Mouse (Mus musculus): ENCODE data around the gene Adam12. TPM values are rescaled to one million over a fixed set of nuclear protein-coding genes. Genes with fewer than 3 reads are reported as not detected.

The Adam12 gene
- total RNA-seq, 1 experiment from 2014 or later, result 0.05 TPM

DNA sequence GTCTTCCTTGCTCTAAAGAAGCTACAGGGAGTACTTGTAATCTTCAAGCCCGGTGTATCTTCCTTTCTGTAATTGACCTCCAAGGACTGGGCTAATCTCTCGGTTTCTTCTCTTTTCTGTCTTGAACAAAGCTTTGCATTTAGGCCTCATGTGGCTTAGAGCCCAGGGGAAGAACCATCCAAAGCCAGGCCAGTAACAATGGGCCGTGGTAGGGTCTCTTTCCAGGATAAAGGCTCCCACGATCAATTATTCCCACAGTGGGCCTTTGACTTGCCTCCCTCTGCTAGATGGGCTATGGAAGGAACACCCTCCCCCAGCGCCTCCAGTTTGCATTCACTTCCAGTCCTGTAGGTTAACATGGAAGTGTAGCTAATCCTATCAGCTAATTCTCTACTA lies 204.9 kb downstream of the Adam12 start:
- no peak for ATAC-seq (replicated peaks; ENCODE audit: low read depth, poor library complexity, severe bottlenecking)

DNA sequence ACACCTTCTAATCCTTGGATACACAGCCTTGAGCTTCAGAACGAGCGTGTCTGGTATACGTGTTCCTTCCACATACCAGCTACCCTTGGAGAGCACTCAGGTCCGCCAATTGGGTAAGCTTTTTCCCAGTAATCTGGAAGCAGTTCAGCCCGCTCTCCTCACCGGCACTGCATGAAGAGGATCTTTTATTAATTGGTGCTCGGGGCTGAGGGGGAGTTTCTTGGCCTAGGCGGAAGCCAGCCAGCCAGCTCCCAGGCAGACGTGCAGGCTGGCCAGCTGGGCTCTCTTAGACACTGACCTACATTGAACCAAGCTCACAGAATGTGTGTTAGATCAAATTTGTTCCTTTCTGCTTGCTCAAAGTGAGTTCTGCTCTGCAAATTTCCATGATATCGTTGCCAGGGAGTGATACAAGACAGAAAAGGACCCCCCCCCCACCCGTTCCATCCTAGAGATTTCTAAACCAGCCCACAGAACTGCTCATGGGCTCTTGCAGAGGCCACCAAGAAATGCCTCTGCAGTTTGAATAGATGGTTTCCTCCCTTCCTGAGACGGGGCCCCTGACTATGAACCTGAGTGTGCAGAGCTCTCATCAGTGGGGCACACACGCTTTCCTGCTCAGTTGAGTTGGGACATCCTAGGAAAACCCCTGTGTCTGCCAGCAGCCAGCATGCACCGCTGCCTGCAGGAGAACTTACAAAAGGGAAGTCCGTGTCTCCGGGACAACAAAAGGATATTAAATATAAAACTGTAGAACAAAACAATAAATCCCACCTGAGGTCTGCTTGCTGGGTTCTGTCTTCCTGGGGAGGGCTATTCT lies 205.5 kb downstream of the Adam12 start:
- ATAC-seq (replicated peaks; ENCODE audit: low read depth, poor library complexity, severe bottlenecking), result no peak

DNA sequence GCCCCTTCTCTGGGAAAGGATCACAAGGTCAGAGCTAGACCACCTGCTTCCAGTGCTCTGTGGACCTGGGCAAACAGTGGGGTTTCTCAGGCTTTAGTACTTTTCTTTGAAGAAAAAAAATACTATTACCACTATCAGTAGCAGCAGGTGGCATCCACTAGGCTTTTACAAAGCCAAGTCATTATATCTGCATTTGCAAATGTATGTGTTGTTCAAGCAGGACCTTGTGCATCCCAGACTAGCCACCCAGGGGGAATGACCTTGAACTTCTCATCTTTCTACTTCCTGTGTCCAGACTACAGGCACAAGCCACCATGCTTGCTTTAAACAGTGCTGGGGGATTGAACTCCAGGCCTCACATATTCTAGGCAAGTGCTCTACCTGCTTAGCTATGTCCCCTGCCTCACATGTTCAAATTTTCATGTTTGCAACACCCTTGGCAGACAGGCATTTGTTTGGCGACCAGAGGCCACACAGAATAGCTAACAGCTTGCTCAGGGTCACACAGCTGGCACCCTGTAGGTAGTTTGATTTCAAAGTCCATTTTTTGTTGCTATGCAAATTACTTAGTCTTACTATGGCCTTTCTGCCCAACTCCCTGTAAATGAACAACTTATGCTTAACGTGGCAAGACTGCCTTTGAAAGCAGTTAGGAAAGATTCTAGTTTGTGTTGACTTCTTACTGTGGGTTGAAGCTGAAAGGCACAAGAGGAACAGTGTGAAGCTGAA lies 209.6 kb downstream of the Adam12 start:
- no peak for ATAC-seq (replicated peaks; ENCODE audit: low read depth, poor library complexity, severe bottlenecking)

DNA sequence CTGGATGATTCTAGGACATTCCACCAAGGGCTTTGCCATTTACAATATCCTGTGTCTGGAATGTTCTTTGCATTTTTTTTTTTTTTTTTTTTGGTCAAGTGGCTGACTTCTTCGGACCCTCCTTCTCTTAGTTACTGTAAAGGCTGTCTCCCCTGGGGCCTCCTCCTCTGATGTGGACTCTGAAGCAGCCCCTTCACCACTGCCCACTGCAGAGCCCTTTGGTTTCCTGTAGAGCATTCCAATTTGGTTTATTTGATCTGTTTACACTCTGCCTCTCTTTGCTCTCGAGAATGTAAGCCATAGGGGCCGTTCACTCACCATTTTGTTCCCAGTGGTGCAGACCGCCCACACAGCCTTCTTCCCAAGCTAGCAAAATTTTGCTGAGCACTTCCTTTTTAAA lies 216.7 kb downstream of the Adam12 start:
- no peak for ATAC-seq (replicated peaks; ENCODE audit: low read depth, poor library complexity, severe bottlenecking)

DNA sequence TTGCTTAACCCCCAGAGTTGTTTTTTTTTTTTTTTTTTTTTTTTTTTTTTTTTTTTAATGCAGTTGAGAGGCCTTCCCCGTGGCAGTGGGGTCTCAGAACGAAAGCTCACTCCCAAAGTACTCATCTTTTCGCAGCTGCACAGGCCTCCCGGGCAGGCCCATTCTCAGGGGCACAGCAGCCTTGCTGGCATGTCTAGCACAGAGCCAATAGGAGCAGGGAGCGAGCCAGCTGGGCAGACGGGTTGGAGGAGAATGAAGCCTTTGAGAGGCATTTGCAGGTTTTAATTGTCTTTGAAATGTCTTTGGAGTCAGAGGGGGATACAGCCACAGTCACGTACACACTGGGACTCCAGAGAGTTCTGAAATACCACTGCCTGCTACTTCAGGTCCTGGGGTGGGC lies 217.2 kb downstream of the Adam12 start:
- no peak for ATAC-seq (replicated peaks; ENCODE audit: low read depth, poor library complexity, severe bottlenecking)

DNA sequence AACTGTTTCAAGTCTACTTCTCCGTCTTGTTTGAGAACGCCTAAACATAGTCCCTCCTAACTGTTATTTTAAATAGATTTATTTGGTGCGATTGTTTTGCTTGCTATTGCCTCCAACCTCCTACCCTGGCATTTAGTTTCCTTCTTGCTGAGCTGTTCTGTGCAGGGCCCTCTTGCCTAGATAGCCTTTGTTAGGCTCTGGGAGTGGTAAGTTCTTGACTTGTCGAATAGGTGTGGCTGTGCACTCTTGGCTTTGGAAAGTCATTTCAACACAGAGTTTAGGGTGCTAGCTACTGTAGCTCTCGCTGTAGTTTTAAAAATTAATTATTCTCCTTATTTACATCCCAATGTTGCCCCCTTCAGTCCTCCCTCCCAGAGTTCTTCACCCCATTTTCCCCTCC lies 222.8 kb downstream of the Adam12 start:
- no peak for ATAC-seq (replicated peaks; ENCODE audit: low read depth, poor library complexity, severe bottlenecking)

DNA sequence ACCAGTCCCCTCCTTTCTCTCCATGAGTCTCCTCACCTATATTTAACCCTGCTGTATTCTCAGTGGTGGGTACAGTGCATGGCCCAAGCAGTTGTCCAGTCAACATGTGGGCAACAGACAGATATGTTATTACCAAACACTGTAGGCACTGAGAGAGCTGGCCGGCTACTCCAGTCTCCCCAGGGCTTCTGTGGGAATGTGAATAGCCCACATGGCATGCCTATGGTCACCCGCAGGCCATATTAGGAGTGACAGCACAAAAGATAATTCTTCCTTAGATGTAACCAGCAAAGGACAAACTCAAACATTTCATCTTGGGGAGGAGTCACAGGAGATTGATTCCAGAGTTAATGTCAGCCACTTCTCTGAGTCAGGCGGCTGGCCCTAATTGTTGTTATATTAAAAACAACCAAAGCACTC lies 224.0 kb downstream of the Adam12 start:
- no peak for ATAC-seq (replicated peaks; ENCODE audit: low read depth, poor library complexity, severe bottlenecking)

DNA sequence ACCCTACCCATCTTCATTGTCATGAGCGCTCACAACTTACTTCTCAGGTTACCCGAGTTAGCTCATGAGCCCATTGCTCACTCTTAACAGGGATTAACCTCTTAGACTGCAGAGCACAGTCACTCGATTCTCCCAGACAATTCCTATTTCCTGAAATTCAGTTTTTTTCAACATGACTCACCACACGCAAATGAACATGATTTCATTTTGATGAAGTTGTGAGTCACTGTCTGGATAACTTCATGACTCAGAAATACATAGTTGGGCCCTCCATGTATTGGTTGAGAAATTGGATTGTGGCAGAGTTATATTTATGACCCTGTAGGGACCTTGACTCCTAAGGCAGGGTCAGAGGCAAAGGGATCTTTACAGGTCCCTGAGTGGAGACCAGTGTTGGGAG lies 230.4 kb downstream of the Adam12 start:
- no peak for ATAC-seq (replicated peaks; ENCODE audit: low read depth, poor library complexity, severe bottlenecking)

DNA sequence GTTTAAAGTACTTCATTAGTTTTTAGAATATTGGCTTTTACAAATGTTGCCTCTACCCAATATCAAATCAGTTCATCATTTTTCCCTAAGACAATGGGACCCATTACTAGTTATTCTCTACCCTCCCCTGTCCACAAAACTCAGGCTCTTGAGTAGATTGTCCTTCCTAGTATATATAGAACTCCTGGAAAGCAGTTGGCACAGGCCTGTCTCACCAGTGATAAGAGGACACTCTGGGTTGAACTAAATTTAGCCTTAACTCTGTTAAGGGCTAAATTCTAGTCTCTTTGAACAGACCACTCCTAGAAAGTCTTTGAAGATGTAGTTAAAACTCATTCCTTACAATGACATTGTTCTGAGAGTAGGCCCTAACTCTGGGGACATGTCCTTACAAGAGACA lies 241.0 kb downstream of the Adam12 start:
- no peak for ATAC-seq (replicated peaks; ENCODE audit: low read depth, poor library complexity, severe bottlenecking)

DNA sequence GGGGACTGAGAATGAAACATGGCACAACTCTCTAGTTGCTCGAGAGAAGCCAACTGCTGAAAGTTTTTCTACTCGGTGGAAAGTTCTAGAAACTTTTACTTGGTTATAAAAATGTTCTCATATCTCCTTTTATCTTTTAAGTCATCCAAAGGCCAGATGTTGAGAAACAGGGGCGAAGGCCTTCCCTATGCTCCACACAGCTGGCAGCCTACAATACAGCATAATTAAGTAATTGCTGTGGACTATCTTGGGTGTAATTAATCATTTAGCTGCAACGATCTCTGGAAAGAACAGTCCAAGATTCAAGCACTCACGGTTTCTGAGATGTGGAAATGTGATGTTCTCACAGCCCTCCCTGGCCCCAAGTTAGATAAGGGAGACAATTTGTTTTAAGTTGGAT lies 243.6 kb downstream of the Adam12 start:
- ATAC-seq (replicated peaks; ENCODE audit: low read depth, poor library complexity, severe bottlenecking), result no peak

DNA sequence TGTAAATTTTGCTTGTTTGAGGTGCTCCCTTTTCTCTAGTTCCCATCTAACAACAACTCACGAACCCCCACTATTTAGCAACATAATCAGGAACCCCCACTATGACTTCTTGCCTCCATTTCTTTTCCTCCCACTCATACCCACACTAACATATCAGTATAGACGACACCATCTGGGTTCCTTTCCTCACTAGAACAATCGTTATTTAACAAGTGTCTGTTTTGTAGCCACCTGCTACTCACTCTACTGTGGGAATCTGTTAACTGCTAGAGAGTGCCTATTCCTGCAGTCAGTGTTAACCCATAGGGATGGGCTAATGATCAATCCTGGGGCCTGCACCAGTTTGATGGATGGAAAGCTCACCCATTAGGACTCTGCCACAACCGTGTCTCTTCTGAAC lies 245.7 kb downstream of the Adam12 start:
- no peak for ATAC-seq (replicated peaks; ENCODE audit: low read depth, poor library complexity, severe bottlenecking)

DNA sequence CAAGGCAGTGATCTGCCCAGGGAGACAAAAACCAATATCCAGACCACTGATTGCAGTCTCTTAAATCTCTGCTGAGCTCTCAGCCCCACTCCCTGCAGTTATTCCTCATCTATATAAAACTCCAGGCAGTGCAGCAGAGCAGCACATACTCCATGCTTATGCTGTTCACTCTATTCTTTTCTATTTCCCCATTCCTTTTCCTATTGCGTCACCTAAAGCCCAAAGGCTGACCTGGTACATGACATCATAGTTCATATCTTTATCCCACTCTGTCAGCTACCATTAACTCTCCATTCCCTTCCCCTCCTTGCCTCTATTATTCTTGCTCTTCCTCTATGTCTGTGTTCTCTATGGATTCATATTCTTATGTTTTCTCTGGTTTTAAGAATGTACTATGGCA lies 246.3 kb downstream of the Adam12 start:
- peak; percentile 29; the same call in 1 of the 2 replicates for ATAC-seq (replicated peaks; ENCODE audit: low read depth, poor library complexity, severe bottlenecking)

DNA sequence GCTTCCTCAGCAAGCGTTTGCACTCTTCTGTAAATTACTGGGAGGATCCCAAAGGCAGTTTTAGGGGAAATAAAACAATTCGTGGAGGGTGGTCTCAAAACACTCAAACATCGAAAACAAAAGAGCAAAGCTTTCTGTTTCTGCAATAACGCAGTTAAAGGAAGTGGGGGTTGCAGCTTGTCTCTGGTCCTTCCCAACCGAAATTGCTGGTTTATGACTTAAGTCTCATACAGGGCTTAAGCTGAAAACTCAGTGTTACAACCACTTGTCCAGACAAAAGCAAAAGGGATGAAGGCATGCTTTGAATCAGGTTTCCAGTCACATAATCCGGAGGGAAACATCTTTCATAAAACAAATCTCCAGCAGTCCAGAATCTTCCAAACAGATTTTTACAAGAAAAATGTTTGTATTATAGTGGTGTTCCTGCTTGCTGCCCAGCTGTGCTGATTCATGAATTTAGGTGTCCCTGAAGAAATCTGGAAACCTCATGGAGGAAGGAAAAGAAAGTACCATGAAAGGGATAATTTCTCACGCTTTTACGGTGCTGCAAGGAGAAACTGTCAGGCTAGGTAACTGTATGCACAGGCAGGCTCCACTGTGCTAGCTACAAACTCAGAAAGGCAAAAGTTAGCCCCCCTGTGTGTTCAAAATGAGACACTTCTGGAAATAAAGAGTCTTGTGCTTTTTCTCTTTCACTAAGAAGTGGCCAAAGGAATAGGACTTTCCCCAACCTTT lies 255.4 kb downstream of the Adam12 start:
- ATAC-seq (replicated peaks; ENCODE audit: low read depth, poor library complexity, severe bottlenecking), result no peak

DNA sequence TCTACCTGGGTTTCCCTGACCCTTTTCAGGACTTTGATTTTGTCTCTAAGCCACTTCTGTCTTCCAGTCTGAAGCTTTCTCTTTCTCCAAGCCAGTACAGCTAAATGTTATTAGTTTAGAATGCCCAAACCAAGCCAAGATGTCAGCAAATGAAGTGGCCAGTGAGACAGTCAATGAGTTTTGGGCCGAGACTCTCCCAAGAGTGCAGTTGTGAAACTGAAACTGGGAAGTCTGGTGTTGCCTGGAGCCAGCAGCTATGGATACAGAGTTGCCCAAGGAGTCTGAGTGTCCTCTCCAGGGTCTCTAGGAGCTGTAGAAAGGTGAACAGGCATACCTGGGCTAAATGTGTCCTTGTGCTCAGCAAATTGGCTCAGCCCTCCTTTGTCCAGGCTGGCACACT lies 260.9 kb downstream of the Adam12 start:
- 0 out of 2 replicates have a peak, but pooled peaks have one; percentile 36 for ATAC-seq (replicated peaks; ENCODE audit: low read depth, poor library complexity, severe bottlenecking)

DNA sequence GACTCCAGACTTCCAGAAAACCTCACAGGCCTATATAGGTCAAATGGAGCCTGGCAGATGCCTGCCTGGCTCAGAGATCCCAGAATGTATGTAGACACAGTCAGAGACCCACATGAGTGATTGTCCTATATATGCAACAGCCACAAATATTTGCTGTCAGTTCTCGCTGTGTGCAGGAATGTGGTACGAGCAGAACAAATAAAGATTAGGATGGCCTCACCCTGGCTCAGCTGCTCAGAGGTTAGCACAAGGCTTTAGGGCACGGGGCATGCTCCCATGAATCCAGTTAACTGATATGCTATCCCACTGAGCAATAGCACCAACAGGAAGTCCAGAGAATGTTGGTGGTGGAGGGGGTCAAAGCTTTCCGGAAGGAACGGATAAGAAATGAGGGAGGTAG lies 261.5 kb downstream of the Adam12 start:
- no peak for ATAC-seq (replicated peaks; ENCODE audit: low read depth, poor library complexity, severe bottlenecking)

DNA sequence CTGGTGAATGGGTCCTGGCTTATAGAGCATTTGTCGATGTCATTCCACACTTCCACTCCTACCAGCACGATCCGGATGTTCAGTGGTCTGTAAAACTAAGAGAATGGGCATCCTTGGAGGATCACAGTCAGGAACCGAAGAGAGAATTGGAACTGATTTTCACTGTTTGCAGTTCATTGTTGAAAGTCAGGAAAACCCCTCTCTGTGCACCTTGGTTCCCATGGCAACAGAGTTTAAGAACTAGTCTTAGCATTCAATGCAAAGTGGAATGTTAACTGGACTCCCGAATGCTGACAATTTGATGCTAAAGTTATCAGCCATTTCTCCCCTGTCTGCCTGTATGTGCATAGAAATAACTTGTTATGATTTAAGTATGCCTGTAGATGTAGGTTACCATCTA lies 264.0 kb downstream of the Adam12 start:
- no peak for ATAC-seq (replicated peaks; ENCODE audit: low read depth, poor library complexity, severe bottlenecking)

DNA sequence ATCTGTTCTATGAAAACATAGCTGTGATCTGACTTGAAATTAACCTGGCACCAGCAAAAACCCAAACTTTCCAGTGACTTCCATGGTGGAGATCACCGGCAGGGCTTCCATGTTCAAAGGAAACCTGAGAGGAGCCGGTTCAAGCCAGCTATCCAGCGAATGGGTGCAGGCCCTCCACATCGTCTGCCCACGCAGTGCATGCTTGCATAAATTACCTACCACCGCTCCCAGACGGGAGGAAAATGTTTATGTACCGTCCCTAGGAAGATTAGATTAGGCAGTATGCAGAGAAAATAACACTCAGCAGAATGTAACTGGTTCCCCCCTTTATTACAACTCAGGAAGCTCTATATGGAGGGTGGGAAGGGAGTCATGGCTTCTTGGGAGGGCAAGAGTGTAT lies 268.4 kb downstream of the Adam12 start:
- no peak for ATAC-seq (replicated peaks; ENCODE audit: low read depth, poor library complexity, severe bottlenecking)

DNA sequence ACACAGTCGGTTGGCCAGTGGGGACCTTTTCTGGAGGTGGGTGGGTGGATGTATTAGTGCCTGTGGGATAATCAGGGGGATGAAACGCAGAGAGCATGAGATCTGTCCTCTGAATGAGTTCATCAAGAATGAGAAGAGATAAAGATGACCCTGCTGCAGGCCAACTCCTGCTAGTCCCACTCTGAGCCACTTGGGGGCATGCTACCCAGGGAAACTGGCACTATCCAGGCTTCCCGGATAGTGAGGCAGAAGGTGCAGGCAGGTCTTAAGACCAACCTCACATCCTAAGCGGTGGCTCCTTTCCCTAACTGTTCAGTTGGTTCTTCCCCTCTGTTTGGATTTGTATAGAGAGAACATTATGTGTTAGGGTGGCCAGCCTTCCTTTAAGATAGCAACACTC lies 272.7 kb downstream of the Adam12 start:
- no peak for ATAC-seq (replicated peaks; ENCODE audit: low read depth, poor library complexity, severe bottlenecking)

DNA sequence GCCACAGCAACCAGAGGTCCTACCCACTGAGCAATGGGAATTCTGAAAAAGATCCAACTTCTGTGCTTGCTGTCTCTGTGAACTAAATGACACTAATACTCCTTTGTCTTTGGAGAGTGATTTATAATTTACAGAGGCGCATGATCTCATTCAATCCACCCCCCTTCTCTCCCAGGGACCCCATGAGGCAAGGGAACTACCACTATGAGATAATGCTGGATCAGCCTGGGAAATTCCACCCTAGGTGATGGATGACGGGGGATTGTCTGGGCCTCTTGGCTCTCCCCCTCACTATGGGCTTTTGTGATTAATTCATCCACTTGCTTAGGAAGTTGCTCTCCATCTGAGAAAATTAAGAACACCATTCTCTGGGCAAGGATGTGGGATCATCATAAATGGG lies 274.1 kb downstream of the Adam12 start:
- ATAC-seq (replicated peaks; ENCODE audit: low read depth, poor library complexity, severe bottlenecking), result no peak

DNA sequence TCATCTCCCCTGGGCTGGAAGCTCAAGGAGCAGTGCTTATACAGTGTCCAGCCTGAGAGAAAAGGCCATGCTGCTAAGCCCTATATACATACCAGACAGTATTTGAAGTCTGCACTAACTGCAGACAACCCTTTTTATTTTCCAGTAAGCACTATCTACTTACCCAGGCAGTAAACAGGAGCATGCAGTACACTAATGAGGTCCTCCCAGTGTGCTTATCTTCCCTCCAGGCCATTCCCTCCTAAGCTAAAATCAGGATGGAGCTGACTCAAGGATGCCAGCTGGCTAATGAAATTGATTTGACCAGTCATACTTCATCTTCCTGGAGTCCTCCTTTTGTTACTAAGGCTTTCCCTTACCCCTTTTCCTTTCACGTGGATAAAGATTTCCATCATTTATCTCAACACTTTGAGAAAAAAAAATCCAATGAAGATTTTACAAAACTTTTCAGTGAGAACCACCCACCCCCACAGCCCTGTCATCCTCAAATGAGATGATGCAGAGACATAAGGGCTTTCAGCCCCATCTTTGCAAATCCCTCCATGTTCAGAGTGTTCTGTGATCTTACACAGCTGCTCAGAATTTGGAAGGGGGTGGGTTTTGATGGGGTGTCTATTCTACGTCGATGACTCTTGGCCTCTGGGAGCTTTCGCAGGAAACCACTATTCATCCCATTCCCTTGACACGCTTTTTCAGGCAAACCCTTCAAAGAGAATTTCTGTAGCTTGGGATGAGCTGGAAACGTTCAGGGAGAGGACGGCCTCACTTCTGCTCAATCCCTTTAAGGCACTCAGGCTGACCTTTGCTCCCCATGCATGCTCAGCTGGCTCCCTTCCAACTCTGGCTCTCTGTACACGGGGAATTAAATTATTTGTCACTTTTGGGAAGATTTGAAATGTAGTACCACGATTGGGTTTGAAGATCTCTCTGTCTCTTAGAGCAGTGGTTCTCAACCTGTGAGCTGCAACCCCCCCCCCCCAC lies 277.5 kb downstream of the Adam12 start:
- ATAC-seq (replicated peaks; ENCODE audit: low read depth, poor library complexity, severe bottlenecking), result no peak
